Mouse (Mus musculus): Measurements from ENCODE around the gene Ofd1. TPM values are rescaled to one million over a fixed set of nuclear protein-coding genes. Genes with fewer than 3 reads are reported as not detected.
A peak's percentile ranks its signal among the peaks of the same experiment; 100 is the strongest.

Gene Ofd1
- polyA plus RNA-seq, 1 experiment from 2014 or later, result 7.1 TPM

- ATAC-seq (ENCODE audit: low read depth), result no peak
- H3K4me1 ChIP-seq (replicated peaks), result peaks cover 3% of the 10 kb centered on the region; the same call in 1 of the 2 replicates
- 94% methylated on average over 2 of the region's 2 CpGs for WGBS
- H3K27ac ChIP-seq (replicated peaks), result no peak overlapping the region
- peaks cover 18% of the 10 kb centered on the region for H3K27me3 ChIP-seq
- H3K4me3 ChIP-seq, result no peak overlapping the region
- no peak overlapping the region for H3K4me2 ChIP-seq
- H3K9me3 ChIP-seq, result no peaks in the 10 kb centered on the region
- 0 out of 2 replicates have a peak, but pooled peaks cover 2% of the 10 kb centered on the region for H3K36me3 ChIP-seq
- no peak overlapping the region for H3K9ac ChIP-seq
These were observed 5.7 kb downstream of the Ofd1 start for GRCm38 (mm10) chrX:166434812-166435211.

GRCm38 (mm10) chrX:166416196-166416595 is 24.3 kb downstream of the Ofd1 start:
- WGBS, result 78% methylated on average over 6 of the region's 6 CpGs

GRCm38 (mm10) chrX:166407865-166408264 is 32.6 kb downstream of the Ofd1 start:
- H3K27me3 ChIP-seq, result peaks cover 17% of the 10 kb centered on the region
- no peak overlapping the region for H3K27ac ChIP-seq (replicated peaks)
- H3K36me3 ChIP-seq, result peaks cover 32% of the 10 kb centered on the region
- no peaks in the 10 kb centered on the region for H3K9me3 ChIP-seq
- no peak overlapping the region for H3K4me2 ChIP-seq
- H3K4me1 ChIP-seq (replicated peaks), result no peaks in the 10 kb centered on the region
- no peak for ATAC-seq (ENCODE audit: low read depth)
- no peak overlapping the region for H3K4me3 ChIP-seq
- no peak overlapping the region for H3K9ac ChIP-seq

More at GRCm38 (mm10) chrX:166416196-166416595, 24.3 kb downstream of the Ofd1 start:
- no peak overlapping the region for H3K4me2 ChIP-seq
- no peak overlapping the region for H3K9ac ChIP-seq
- ATAC-seq (ENCODE audit: low read depth), result no peak
- no peak overlapping the region for H3K4me3 ChIP-seq
- no peaks in the 10 kb centered on the region for H3K9me3 ChIP-seq
- H3K27me3 ChIP-seq, result no peaks in the 10 kb centered on the region
- H3K4me1 ChIP-seq (replicated peaks), result no peaks in the 10 kb centered on the region
- no peak overlapping the region for H3K27ac ChIP-seq (replicated peaks)
- H3K36me3 ChIP-seq, result peaks cover 11% of the 10 kb centered on the region; the same call in 1 of the 2 replicates

- H3K36me3 ChIP-seq, result peaks cover 6% of the 10 kb centered on the region; the same call in 1 of the 2 replicates
- no peaks in the 10 kb centered on the region for H3K4me1 ChIP-seq (replicated peaks)
- H3K27ac ChIP-seq (replicated peaks), result no peak overlapping the region
- no peaks in the 10 kb centered on the region for H3K9me3 ChIP-seq
- 73% methylated on average over 1 of the region's 1 CpGs for WGBS
- ATAC-seq (ENCODE audit: low read depth), result no peak
- H3K4me2 ChIP-seq, result no peak overlapping the region
- H3K27me3 ChIP-seq, result peaks cover 7% of the 10 kb centered on the region
- no peak overlapping the region for H3K4me3 ChIP-seq
- H3K9ac ChIP-seq, result no peak overlapping the region
These were observed 46.8 kb downstream of the Ofd1 start for GRCm38 (mm10) chrX:166393753-166394152.

- Histone ChIP-seq H3K27ac (replicated peaks) (no peak overlapping the region), H3K4me3 (no peak overlapping the region), H3K9ac (no peak overlapping the region), H3K4me1 (replicated peaks) (no peaks in the 10 kb centered on the region), H3K9me3 (no peaks in the 10 kb centered on the region), H3K27me3 (peaks cover 28% of the 10 kb centered on the region), H3K4me2 (no peak overlapping the region), H3K36me3 (peaks cover 34% of the 10 kb centered on the region)
- 87% methylated on average over 6 of the region's 6 CpGs for WGBS
- no peak for ATAC-seq (ENCODE audit: low read depth)
These were observed 53.8 kb downstream of the Ofd1 start for GRCm38 (mm10) chrX:166386656-166387055.

- H3K9me3 ChIP-seq, result no peaks in the 10 kb centered on the region
- H3K27ac ChIP-seq (replicated peaks), result no peak overlapping the region
- ATAC-seq (ENCODE audit: low read depth), result no peak
- 58% methylated on average over 3 of the region's 3 CpGs for WGBS
- H3K36me3 ChIP-seq, result peaks cover 35% of the 10 kb centered on the region
- H3K4me2 ChIP-seq, result no peak overlapping the region
- H3K4me3 ChIP-seq, result no peak overlapping the region
- peaks cover 35% of the 10 kb centered on the region for H3K27me3 ChIP-seq
- H3K9ac ChIP-seq, result no peak overlapping the region
- H3K4me1 ChIP-seq (replicated peaks), result no peaks in the 10 kb centered on the region
These were observed 55.6 kb downstream of the Ofd1 start for GRCm38 (mm10) chrX:166384935-166385334.

- Histone ChIP-seq H3K36me3 (peaks cover 44% of the 10 kb centered on the region), H3K9ac (no peak overlapping the region), H3K4me1 (replicated peaks) (no peaks in the 10 kb centered on the region), H3K4me3 (no peak overlapping the region), H3K27me3 (peaks cover 35% of the 10 kb centered on the region), H3K27ac (replicated peaks) (no peak overlapping the region), H3K4me2 (no peak overlapping the region), H3K9me3 (no peaks in the 10 kb centered on the region)
- 80% methylated on average over 2 of the region's 2 CpGs for WGBS
- no peak for ATAC-seq (ENCODE audit: low read depth)
These were observed 56.9 kb downstream of the Ofd1 start for GRCm38 (mm10) chrX:166383606-166384005.

GRCm38 (mm10) chrX:166378652-166379051 is 61.9 kb downstream of the Ofd1 start:
- peaks cover 63% of the 10 kb centered on the region for H3K36me3 ChIP-seq
- H3K4me2 ChIP-seq, result no peak overlapping the region
- H3K9ac ChIP-seq, result no peak overlapping the region
- no peak for ATAC-seq (ENCODE audit: low read depth)
- no peak overlapping the region for H3K27ac ChIP-seq (replicated peaks)
- peaks cover 21% of the 10 kb centered on the region for H3K27me3 ChIP-seq
- H3K4me1 ChIP-seq (replicated peaks), result no peaks in the 10 kb centered on the region
- H3K9me3 ChIP-seq, result no peaks in the 10 kb centered on the region
- H3K4me3 ChIP-seq, result no peak overlapping the region
- WGBS, result 87% methylated on average over 5 of the region's 5 CpGs

GRCm38 (mm10) chrX:166376681-166377328 is 63.7 kb downstream of the Ofd1 start:
- H3K9me3 ChIP-seq, result no peaks in the 10 kb centered on the region
- H3K9ac ChIP-seq, result no peak overlapping the region
- peaks cover 27% of the 10 kb centered on the region for H3K27me3 ChIP-seq
- H3K4me3 ChIP-seq, result no peak overlapping the region
- no peak for ATAC-seq (ENCODE audit: low read depth)
- peaks cover 48% of the 10 kb centered on the region for H3K36me3 ChIP-seq
- H3K4me2 ChIP-seq, result no peak overlapping the region
- H3K4me1 ChIP-seq (replicated peaks), result no peaks in the 10 kb centered on the region
- 84% methylated on average over 9 of the region's 9 CpGs for WGBS
- no peak overlapping the region for H3K27ac ChIP-seq (replicated peaks)

- ATAC-seq (ENCODE audit: low read depth), result no peak
These were observed 74.9 kb downstream of the Ofd1 start for GRCm38 (mm10) chrX:166365458-166366213.

GRCm38 (mm10) chrX:166360455-166360854 is 80.0 kb downstream of the Ofd1 start:
- no peak overlapping the region for H3K4me3 ChIP-seq
- no peaks in the 10 kb centered on the region for H3K4me1 ChIP-seq (replicated peaks)
- H3K9ac ChIP-seq, result no peak overlapping the region
- H3K27me3 ChIP-seq, result peaks cover 15% of the 10 kb centered on the region
- no peaks in the 10 kb centered on the region for H3K9me3 ChIP-seq
- no peaks in the 10 kb centered on the region for H3K36me3 ChIP-seq
- no peak overlapping the region for H3K27ac ChIP-seq (replicated peaks)
- no peak overlapping the region for H3K4me2 ChIP-seq
- 77% methylated on average over 4 of the region's 4 CpGs for WGBS
- ATAC-seq (ENCODE audit: low read depth), result no peak

More at GRCm38 (mm10) chrX:166365458-166366213, 74.9 kb downstream of the Ofd1 start:
- no peaks in the 10 kb centered on the region for H3K9me3 ChIP-seq
- WGBS, result 50% methylated on average over 8 of the region's 8 CpGs
- no peak overlapping the region for H3K4me2 ChIP-seq
- peaks cover 4% of the 10 kb centered on the region; the same call in 1 of the 2 replicates for H3K36me3 ChIP-seq
- no peak overlapping the region for H3K4me3 ChIP-seq
- peaks cover 15% of the 10 kb centered on the region for H3K27me3 ChIP-seq
- no peaks in the 10 kb centered on the region for H3K4me1 ChIP-seq (replicated peaks)
- H3K27ac ChIP-seq (replicated peaks), result peak overlapping the region; percentile 38; the same call in 1 of the 2 replicates
- H3K9ac ChIP-seq, result no peak overlapping the region

- Histone ChIP-seq H3K9ac (no peak overlapping the region), H3K4me2 (no peak overlapping the region), H3K36me3 (no peaks in the 10 kb centered on the region), H3K9me3 (no peaks in the 10 kb centered on the region), H3K4me3 (no peak overlapping the region), H3K4me1 (replicated peaks) (no peaks in the 10 kb centered on the region), H3K27ac (replicated peaks) (no peak overlapping the region), H3K27me3 (peaks cover 13% of the 10 kb centered on the region)
- 90% methylated on average over 2 of the region's 2 CpGs for WGBS
- no peak for ATAC-seq (ENCODE audit: low read depth)
These were observed 80.5 kb downstream of the Ofd1 start for GRCm38 (mm10) chrX:166359927-166360440.
